Mouse (Mus musculus): ENCODE measurements around the gene Insl6. TPM values are rescaled to one million over a fixed set of nuclear protein-coding genes. Genes with fewer than 3 reads are reported as not detected.

The Insl6 gene
- polyA plus RNA-seq, 1 experiment from 2014 or later: 19.1 TPM

DNA sequence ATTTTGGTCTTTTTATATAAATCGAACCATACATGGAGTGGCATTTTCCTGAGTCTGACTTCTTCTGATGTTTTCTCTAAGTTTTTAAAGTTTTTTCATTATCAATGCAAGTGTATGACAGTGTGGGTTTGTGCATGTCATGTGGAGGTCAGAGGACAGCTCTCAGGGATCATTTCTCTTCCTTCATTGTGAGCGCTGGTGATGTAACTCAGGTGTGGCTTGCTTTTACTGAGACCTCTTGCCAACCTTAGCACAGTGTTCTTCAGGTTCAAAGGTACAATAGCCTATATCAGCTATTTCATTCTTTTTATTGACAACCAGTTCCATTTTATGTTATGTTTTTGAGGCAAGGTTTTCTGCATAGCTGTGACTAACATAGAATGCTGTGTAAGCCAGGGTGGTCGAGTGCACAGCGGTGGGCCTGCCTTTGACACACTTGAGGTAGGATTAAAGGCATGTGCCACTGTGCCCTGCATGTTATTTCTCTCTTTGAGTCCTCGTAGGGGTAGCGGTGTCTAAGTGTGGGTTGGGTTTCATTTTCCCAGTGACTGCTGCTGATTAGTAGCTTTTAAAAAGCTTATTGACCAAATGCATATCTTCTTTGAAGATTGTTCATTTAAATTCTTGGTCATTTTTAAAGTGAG lies 46.1 kb downstream of the Insl6 start:
- peaks cover 5% of the 10 kb centered on the region; the same call in 1 of the 2 replicates for H3K36me3 ChIP-seq (ENCODE audit: control insufficient read depth, insufficient read depth, low read length)
- ATAC-seq: peak; percentile 89
- no peak overlapping the region for H3K4me3 ChIP-seq (ENCODE audit: low read length)
- WGBS: 84% methylated on average over 6 of the region's 6 CpGs
- H3K4me1 ChIP-seq (ENCODE audit: control insufficient read depth, insufficient read depth, low read length): no peaks in the 10 kb centered on the region
- H3K9ac ChIP-seq (ENCODE audit: low read depth, low read length): no peak overlapping the region
- no peak overlapping the region for H3K4me2 ChIP-seq (ENCODE audit: low read depth, low read length)
- H3K27me3 ChIP-seq (replicated peaks; ENCODE audit: control insufficient read depth, insufficient read depth, low read length): no peaks in the 10 kb centered on the region
- no peaks in the 10 kb centered on the region for H3K9me3 ChIP-seq (ENCODE audit: control insufficient read depth, low read length)
- H3K27ac ChIP-seq (ENCODE audit: low read length): 0 out of 2 replicates have a peak overlapping the region, but pooled peaks have one; percentile 50

DNA sequence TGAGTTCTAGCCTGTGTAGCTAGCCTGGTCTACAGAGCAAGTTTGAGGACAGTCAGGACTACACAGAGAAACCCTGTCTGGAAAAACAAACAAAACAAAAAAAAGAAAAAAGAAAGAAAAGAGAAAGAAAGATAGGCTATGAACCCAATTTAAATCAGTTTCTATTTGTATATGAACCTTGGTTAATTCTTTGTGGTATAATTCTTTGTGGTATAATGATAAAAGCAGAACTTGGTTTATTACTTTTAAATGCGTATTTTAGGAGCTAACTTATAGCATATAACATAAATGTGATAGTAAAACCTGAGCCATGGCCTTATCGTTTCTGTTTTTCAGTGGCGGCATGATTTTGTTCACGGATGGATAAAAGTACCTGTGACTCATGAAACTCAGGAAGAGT lies 48.7 kb downstream of the Insl6 start:
- Histone ChIP-seq H3K4me1 (ENCODE audit: control insufficient read depth, insufficient read depth, low read length) (no peaks in the 10 kb centered on the region), H3K9me3 (ENCODE audit: control insufficient read depth, low read length) (no peaks in the 10 kb centered on the region), H3K27ac (ENCODE audit: low read length) (no peak overlapping the region), H3K36me3 (ENCODE audit: control insufficient read depth, insufficient read depth, low read length) (peaks cover 5% of the 10 kb centered on the region; the same call in 1 of the 2 replicates), H3K27me3 (replicated peaks; ENCODE audit: control insufficient read depth, insufficient read depth, low read length) (no peaks in the 10 kb centered on the region), H3K9ac (ENCODE audit: low read depth, low read length) (no peak overlapping the region), H3K4me2 (ENCODE audit: low read depth, low read length) (no peak overlapping the region), H3K4me3 (ENCODE audit: low read length) (no peak overlapping the region)
- WGBS: 94% methylated on average over 4 of the region's 4 CpGs
- ATAC-seq: no peak

DNA sequence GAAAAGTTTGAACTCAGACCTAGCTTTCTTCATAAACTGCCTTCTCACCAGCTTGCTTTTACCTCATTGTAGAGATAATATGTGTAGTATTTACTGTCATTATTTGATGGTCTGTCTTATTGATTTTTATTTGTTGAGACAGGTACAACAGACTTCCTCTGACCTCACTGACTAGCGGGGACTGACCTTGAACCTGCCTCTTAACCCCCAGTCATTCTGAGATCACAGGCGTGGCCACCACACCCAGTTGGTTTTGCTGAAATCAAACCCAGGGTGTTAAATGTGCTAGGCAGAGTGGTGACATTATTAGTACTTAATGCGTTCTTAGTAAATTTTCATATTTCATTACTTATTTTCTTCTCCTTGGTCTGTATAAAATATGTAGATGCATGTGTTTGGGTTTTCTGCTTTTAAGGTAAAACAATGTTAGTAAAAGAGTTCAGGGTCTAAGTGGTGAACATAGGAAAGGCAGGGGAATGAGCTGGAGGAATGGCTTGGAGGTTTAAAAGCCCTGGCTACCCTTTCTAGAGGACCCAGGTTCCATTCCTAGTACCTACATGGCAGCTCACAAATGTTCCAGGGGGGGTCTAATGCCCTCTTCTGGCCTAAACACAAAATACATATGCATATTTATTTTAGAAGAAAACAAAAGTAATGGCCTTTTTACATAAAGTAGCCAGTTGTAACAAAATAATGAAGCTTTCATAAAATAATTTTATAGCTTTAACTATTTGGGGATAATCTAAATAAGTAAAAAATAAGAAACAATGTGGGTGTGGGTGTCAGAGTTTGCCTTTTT lies 52.9 kb downstream of the Insl6 start:
- Histone ChIP-seq H3K9ac (ENCODE audit: low read depth, low read length) (no peak overlapping the region), H3K4me3 (ENCODE audit: low read length) (no peak overlapping the region), H3K27ac (ENCODE audit: low read length) (no peak overlapping the region), H3K27me3 (replicated peaks; ENCODE audit: control insufficient read depth, insufficient read depth, low read length) (no peaks in the 10 kb centered on the region), H3K36me3 (ENCODE audit: control insufficient read depth, insufficient read depth, low read length) (peaks cover 5% of the 10 kb centered on the region; the same call in 1 of the 2 replicates), H3K4me2 (ENCODE audit: low read depth, low read length) (no peak overlapping the region), H3K9me3 (ENCODE audit: control insufficient read depth, low read length) (no peaks in the 10 kb centered on the region), H3K4me1 (ENCODE audit: control insufficient read depth, insufficient read depth, low read length) (no peaks in the 10 kb centered on the region; the same call in 1 of the 2 replicates)
- WGBS: 90% methylated on average over 3 of the region's 3 CpGs
- ATAC-seq: no peak

Other genes with a start within 250 kb of the Insl6 start
- gene Rcl1, start 224.0 kb downstream of the Insl6 start, polyA plus RNA-seq (2015; fragmentation: Nextera tagmentation; extraction: Ambion mirVana): 49.8 and 62.0 TPM in 2 replicates
- gene Jak2, start 73.5 kb downstream of the Insl6 start, polyA plus RNA-seq (2015; fragmentation: Nextera tagmentation; extraction: Ambion mirVana): 3.0 and 3.7 TPM in 2 replicates
- not detected in 2 replicates for gene Rln1, start 9.3 kb upstream of the Insl6 start, polyA plus RNA-seq (2015; fragmentation: Nextera tagmentation; extraction: Ambion mirVana)
- 237 and 261 TPM in 2 replicates for gene Plgrkt, start 42.0 kb upstream of the Insl6 start, polyA plus RNA-seq (2015; fragmentation: Nextera tagmentation; extraction: Ambion mirVana)
- gene Cd274, start 42.1 kb upstream of the Insl6 start, polyA plus RNA-seq (2015; fragmentation: Nextera tagmentation; extraction: Ambion mirVana): 0.51 and 0.64 TPM in 2 replicates
- 0.11 and 0.17 TPM in 2 replicates for gene Pdcd1lg2, start 85.6 kb upstream of the Insl6 start, polyA plus RNA-seq (2015; fragmentation: Nextera tagmentation; extraction: Ambion mirVana)
- 8.0 and 9.0 TPM in 2 replicates for gene Ric1, start 196.9 kb upstream of the Insl6 start, polyA plus RNA-seq (2015; fragmentation: Nextera tagmentation; extraction: Ambion mirVana)